Mouse (Mus musculus) brain, embryonic 14.5 days (tissue): ENCODE results near the gene Specc1l.

Experiments
- CTCF ChIP-seq: fragments of 200-500 bp; IDR thresholded peaks from 2 replicates; pipeline ENCODE4 v1.5.1; 2012; ENCODE audit warnings: inconsistent platforms, mild to moderate bottlenecking, moderate library complexity, borderline replicate concordance; ENCODE audit not compliant: insufficient read depth, insufficient read length; ENCODE audit errors: extremely low read depth
- POLR2A ChIP-seq: fragments of 200-500 bp; IDR thresholded peaks from 2 replicates; pipeline ENCODE4 v1.6.1; 2012; ENCODE audit warnings: mild to moderate bottlenecking, inconsistent platforms, borderline replicate concordance; ENCODE audit not compliant: poor library complexity, insufficient read depth, insufficient read length, severe bottlenecking; ENCODE audit errors: extremely low read depth

DNA sequence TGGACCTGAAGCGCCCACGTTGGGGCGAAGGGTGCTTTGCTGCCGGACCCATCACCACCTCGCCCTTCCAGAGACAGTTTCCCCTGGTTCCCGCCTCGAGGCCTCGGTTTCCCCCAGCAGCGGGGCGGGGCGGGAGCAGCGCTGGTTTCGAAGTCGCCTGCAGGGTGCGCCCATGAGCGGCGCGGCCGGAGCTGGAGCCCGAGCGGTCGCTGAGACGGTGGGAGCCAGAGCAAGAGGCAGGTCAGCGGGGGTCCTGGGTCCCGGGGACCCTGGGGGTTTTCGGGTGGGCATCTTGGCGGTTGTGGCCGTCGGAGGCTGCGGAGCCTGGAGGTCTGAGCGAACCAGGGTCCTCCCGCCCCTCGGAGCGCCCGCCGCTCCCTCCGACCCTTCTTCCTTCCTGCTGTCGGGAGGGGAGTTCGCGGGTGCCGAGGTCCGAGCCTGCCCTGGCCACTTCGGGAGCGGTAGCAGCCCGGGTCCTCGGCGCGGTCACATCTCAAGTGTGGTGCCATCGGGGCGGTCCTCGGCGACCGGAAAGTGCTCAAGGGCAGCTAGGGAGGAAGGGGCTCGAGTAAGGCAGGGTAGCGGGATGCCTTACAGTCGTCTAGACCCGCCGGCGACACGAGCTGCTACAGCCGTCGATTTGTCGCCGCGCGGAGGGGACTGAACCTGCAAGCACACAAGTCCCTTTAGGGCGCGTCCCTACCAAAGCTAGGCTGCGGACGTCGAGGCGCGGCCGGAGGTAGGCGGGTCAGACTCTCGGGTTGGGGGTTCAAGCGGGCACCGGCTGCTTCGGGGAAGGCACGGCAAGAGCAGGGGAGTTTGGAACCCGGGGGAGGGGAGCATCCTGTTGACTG, 105.3 kb downstream of the Specc1l start:
- peak; percentile 69 for TF ChIP-seq CTCF
- no peak for TF ChIP-seq POLR2A
